ENCODE assay signal across 27 mouse cellular contexts in the genomic region with DNA sequence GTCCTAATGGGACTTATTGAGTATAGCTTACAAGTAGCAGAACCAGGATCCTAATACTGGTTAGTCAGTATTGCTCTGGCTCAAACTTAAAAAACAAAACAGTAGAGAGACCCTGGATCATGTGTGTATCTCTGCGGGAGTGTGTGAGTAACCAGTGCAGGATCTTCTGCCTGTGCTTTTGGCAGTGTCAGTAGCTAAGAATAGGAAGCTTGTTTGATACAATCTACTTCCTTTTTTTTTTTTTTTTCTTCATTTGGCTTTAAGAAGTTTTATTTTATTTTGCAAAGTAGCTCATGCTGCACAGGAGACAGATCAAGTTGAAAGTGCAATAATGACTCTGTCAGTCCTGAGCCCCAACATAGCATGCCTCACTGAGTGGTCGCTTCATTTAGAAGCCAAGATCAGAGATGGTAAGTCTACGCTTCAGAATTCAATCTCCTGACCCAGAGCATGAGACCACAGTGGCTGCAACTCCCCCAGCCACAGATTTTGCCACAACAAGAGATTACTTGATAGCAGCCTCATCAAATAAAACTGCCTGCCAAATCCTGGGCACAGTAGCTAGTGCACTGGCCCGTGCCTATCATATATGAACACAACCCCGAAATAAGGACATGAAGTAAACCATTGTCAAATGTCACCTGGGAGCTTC.
DNase-seq lines count a peak whose midpoint lies in the region; ATAC-seq and TF ChIP-seq lines count a peak whose summit lies in the region.
"Had no signal": no experiment of that assay in that cellular context is flagged by ENCODE, and none has a peak within 500 bp of the region (broad histone marks: within the 10 kb centered on the region; RNA-seq: fewer than 3 reads in every experiment).

No protein-coding gene starts in this region.

- no peak overlapping the region for H3K9ac ChIP-seq in kidney, postnatal 0 days (ENCODE audit: low read depth, low read length)
- H3K9ac ChIP-seq in midbrain, embryonic 13.5 days (replicated peaks), result no peak overlapping the region
- H3K9ac ChIP-seq: forebrain, embryonic 13.5 days; heart, embryonic 12.5 days; heart, embryonic 15.5 days; hindbrain, embryonic 12.5 days; hindbrain, embryonic 15.5 days had no signal

- H3K9me3 ChIP-seq in kidney, postnatal 0 days (replicated peaks; ENCODE audit: low read length), result no peaks in the 10 kb centered on the region
- no peaks in the 10 kb centered on the region for H3K9me3 ChIP-seq in midbrain, embryonic 13.5 days
- H3K9me3 ChIP-seq: forebrain, embryonic 10.5 days; forebrain, embryonic 13.5 days; heart, embryonic 12.5 days; heart, embryonic 15.5 days; hindbrain, embryonic 12.5 days; hindbrain, embryonic 15.5 days had no signal

- 67% methylated on average over 5 of the region's 5 CpGs for WGBS in kidney, postnatal 0 days
- 66% methylated on average over 5 of the region's 5 CpGs for WGBS in kidney, adult 2 months
- WGBS in midbrain, embryonic 13.5 days, result 88% methylated on average over 5 of the region's 5 CpGs

- no peak overlapping the region for H3K4me3 ChIP-seq in kidney, postnatal 0 days (replicated peaks; ENCODE audit: low read depth, low read length)
- no peak overlapping the region for H3K4me3 ChIP-seq in kidney, adult 2 months (ENCODE audit: insufficient read depth, low read depth, low read length)
- H3K4me3 ChIP-seq in brown adipose tissue, adult 24 weeks (ENCODE audit: insufficient read depth, low read depth, low read length), result no peak overlapping the region
- H3K4me3 ChIP-seq in midbrain, embryonic 13.5 days (replicated peaks), result no peak overlapping the region
- H3K4me3 ChIP-seq: forebrain, embryonic 10.5 days; forebrain, embryonic 13.5 days; gastrocnemius, adult 2 months; heart, embryonic 12.5 days; heart, embryonic 15.5 days; hindbrain, embryonic 12.5 days; hindbrain, embryonic 15.5 days had no signal

- H3K4me1 ChIP-seq in kidney, postnatal 0 days (replicated peaks; ENCODE audit: insufficient read depth, low read length), result no peaks in the 10 kb centered on the region
- no peaks in the 10 kb centered on the region for H3K4me1 ChIP-seq in kidney, adult 2 months (ENCODE audit: control insufficient read depth, insufficient read depth, low read length)
- H3K4me1 ChIP-seq in brown adipose tissue, adult 24 weeks (ENCODE audit: control insufficient read depth, insufficient read depth, insufficient read length, low read length), result peaks cover 8% of the 10 kb centered on the region; the same call in 1 of the 2 replicates
- H3K4me1 ChIP-seq in midbrain, embryonic 13.5 days (replicated peaks), result no peaks in the 10 kb centered on the region
- H3K4me1 ChIP-seq: forebrain, embryonic 13.5 days; heart, embryonic 12.5 days; heart, embryonic 15.5 days; hindbrain, embryonic 12.5 days; hindbrain, embryonic 15.5 days had no signal

- H3K36me3 ChIP-seq in kidney, postnatal 0 days (ENCODE audit: insufficient read depth, low read length), result no peaks in the 10 kb centered on the region
- H3K36me3 ChIP-seq in kidney, adult 2 months (ENCODE audit: control insufficient read depth, insufficient read depth, low read length), result no peaks in the 10 kb centered on the region
- no peaks in the 10 kb centered on the region for H3K36me3 ChIP-seq in midbrain, embryonic 13.5 days
- H3K36me3 ChIP-seq: forebrain, embryonic 10.5 days; heart, embryonic 12.5 days; heart, embryonic 15.5 days; hindbrain, embryonic 12.5 days; hindbrain, embryonic 15.5 days had no signal

- no peak for TF ChIP-seq POLR2A in kidney, adult 2 months (IDR thresholded peaks at IDR 0.05; ENCODE audit: low read depth, low read length)

- H3K4me2 ChIP-seq in kidney, postnatal 0 days (ENCODE audit: low read length), result no peak overlapping the region
- no peak overlapping the region for H3K4me2 ChIP-seq in midbrain, embryonic 13.5 days (replicated peaks)
- H3K4me2 ChIP-seq: forebrain, embryonic 13.5 days; heart, embryonic 12.5 days; heart, embryonic 15.5 days; hindbrain, embryonic 12.5 days; hindbrain, embryonic 15.5 days had no signal

- H3K27me3 ChIP-seq in kidney, postnatal 0 days (ENCODE audit: insufficient read depth, low read length), result no peaks in the 10 kb centered on the region
- H3K27me3 ChIP-seq in kidney, adult 2 months (replicated peaks; ENCODE audit: control insufficient read depth, insufficient read depth, low read length), result no peaks in the 10 kb centered on the region
- H3K27me3 ChIP-seq in midbrain, embryonic 13.5 days, result peaks cover 8% of the 10 kb centered on the region; the same call in 1 of the 2 replicates
- H3K27me3 ChIP-seq: forebrain, embryonic 13.5 days; heart, embryonic 12.5 days; heart, embryonic 15.5 days; hindbrain, embryonic 12.5 days; hindbrain, embryonic 15.5 days had no signal

- ATAC-seq in kidney, postnatal 0 days (replicated peaks; ENCODE audit: low FRiP score, low read depth), result no peak
- peak; percentile 62 to 86; a peak in 3 of 4 replicates for ATAC-seq in hematopoietic stem cell, adult 5-6 weeks (replicated peaks in 1 of 2; ENCODE audit: insufficient read depth in 1 of 2, low FRiP score in 2 of 2, low TSS enrichment in 1 of 2, low read depth in 1 of 2, poor library complexity in 2 of 2, severe bottlenecking in 2 of 2)
- peak; percentile 86 for ATAC-seq in megakaryocyte progenitor cell, adult 5-6 weeks (replicated peaks; ENCODE audit: poor library complexity)
- ATAC-seq in midbrain, embryonic 13.5 days, result no peak
- ATAC-seq: activated CD4-positive, CD25-positive, alpha-beta regulatory T cell, adult 4 months; forebrain, embryonic 13.5 days; forebrain, embryonic 16.5 days had no signal

- peak; percentile 7 for DNase-seq in kidney, postnatal 0 days (ENCODE audit: low spot score)
- DNase-seq in kidney, adult 2 months, result no peak
- DNase-seq in spleen, postnatal 4 days (ENCODE audit: low spot score in 2 of 2), result no peak
- DNase-seq in heart, postnatal 4 days, result no peak
- DNase-seq: adrenal gland, adult 8-10 months; adrenal gland, postnatal 25 days; B cell, adult 2 months; cerebellum, adult 11 months; cerebellum, adult 2 months; cerebellum, adult 9-11 months; cerebellum, postnatal 25 days; gastrocnemius, adult 2 months; gastrocnemius, postnatal 14 days; heart, postnatal 10 days; heart, postnatal 36 days had no signal

- no peak for TF ChIP-seq CTCF in kidney, postnatal 0 days (IDR thresholded peaks at IDR 0.05; ENCODE audit: low read depth)
- no peak for TF ChIP-seq CTCF in kidney, adult 2 months (conservative IDR thresholded peaks at IDR 0.05; ENCODE audit: insufficient read depth, insufficient read length, low read depth, low read length)

- no peak overlapping the region for H3K27ac ChIP-seq in kidney, postnatal 0 days
- no peak overlapping the region for H3K27ac ChIP-seq in kidney, adult 2 months (ENCODE audit: insufficient read depth, low read depth, low read length)
- 0 out of 2 replicates have a peak overlapping the region, but pooled peaks have one; percentile 5 for H3K27ac ChIP-seq in brown adipose tissue, adult 24 weeks (replicated peaks; ENCODE audit: low read depth, low read length)
- H3K27ac ChIP-seq in midbrain, embryonic 13.5 days, result no peak overlapping the region
- H3K27ac ChIP-seq: forebrain, embryonic 10.5 days; forebrain, embryonic 13.5 days; gastrocnemius, adult 2 months; heart, embryonic 15.5 days; hindbrain, embryonic 12.5 days; hindbrain, embryonic 15.5 days had no signal

Comparison
In these comparisons a context has a peak if more than half of its experiments do, and no peak if none do; other contexts are left out.
1. ATAC-seq: peak in hematopoietic stem cell, adult 5-6 weeks (2 of 2) and megakaryocyte progenitor cell, adult 5-6 weeks (single experiment); none in kidney, postnatal 0 days (single experiment) and midbrain, embryonic 13.5 days (single experiment).